Mouse (Mus musculus) ovary, adult 10 weeks (tissue): ENCODE results near the gene Rnf34. TPM values are rescaled to one million over a fixed set of nuclear protein-coding genes. Genes with fewer than 3 reads are reported as not detected.

ENCODE experiments used
- polyA plus RNA-seq: library from polyadenylated mRNA; stranded (reverse); fragments of 350-450 nt; fragmentation: Illumina TruSeq; extraction: RNeasy Lipid Tissue Mini Kit (QIAGEN cat#74804); gene quantifications from one replicate; pipeline ENCODE4 v1.2.3, GENCODE M21; 2014

Gene Rnf34
- polyA plus RNA-seq, result 22.6 TPM

DNA sequence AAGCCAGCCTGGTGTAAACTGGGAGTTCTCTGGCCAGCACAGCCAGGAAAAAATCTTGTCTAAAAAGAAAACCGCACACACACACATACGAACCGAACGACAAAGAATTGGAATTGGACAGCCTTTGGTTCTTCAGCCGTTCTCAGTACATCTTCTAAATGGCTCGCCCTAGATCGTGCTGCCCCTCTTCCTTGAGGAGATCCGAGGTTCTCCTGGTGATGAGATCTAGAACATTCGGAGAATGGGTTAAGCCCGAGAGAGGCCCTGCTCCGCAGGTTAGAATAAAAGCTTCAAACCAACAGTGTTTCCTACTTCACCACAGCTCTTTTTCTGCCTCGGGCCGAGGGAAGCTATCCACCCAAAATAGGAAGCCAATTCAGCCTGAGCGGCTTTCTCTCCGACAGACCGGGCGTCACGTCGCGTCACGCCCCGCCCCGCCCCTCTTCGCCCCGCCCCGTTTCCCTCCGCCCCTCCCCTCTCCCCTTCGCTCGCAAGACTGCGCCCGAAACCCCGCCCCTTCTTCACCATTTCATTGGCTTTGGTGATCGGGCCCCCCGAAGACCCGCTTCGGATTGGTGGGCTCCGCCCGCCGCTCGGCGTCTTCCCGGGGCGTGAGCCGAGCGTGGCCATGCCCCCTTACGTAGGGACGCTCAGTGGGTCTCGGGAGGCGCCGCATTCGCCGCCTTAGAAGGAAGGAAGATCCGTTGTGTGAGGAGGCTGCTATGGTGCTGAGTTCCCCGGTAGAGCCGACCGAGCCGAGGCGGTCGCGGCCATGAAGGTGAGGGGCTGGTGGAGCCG, at the start of gene Rnf34:
Rnf34 (plus strand) TSS at position 528 of the 798 bp plus-strand sequence.

DNA sequence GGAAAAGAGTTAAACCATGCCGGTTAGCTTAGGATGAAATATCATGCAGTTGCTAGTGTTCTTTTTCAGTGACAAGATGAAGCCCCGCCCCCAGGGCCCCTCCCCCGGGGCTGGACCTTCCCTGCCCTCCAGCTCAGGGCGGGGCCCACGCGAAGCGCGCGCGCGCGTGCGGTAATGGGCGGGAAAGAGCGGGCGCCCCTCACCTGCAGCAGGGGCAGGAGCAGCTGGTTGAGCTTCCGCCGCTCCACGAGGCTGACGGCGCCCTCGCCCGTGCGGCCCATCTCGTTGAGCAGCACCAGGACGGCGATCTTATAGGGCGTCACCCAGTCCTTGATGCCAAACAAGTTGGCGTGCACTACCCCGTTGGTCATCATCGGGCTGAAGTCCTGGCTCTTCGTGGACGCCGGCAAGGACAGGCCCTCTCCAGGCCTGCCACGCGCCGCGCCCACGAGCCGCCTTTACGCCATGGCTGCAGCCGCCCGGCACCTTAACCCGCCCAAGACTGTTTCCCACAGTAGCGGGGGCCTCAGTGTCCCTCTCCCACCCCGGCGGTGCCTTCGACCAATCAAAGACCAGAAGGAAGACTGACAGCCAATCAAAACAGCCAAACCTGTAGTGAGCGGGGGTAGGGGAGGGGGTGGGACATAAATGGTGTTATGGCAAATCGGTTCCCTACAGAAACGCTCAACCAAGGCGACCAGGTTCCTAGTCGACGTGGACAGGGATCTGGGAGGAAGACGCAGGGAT, 28.9 kb upstream of the Rnf34 start, which contains the start of gene Anapc5:
Anapc5 (minus strand) TSS at position 563 of the 747 bp plus-strand sequence.

Other genes starting within 250 kb of the Rnf34 start
- gene Ift81, start 235.5 kb upstream of the Rnf34 start, polyA plus RNA-seq, result 72.1 TPM
- 6.9 TPM for gene P2rx7, start 206.1 kb upstream of the Rnf34 start, polyA plus RNA-seq
- 9.6 TPM for gene P2rx4, start 142.5 kb upstream of the Rnf34 start, polyA plus RNA-seq
- gene Camkk2, start 70.6 kb upstream of the Rnf34 start, polyA plus RNA-seq, result 17.6 TPM
- 301 TPM for gene Anapc5, start 28.7 kb upstream of the Rnf34 start, polyA plus RNA-seq
- 34.4 TPM for gene Kdm2b, start 139.8 kb downstream of the Rnf34 start, polyA plus RNA-seq
- 1.2 TPM for gene Orai1, start 165.0 kb downstream of the Rnf34 start, polyA plus RNA-seq
- not detected for gene Morn3, start 197.0 kb downstream of the Rnf34 start, polyA plus RNA-seq
- gene Tmem120b, start 218.4 kb downstream of the Rnf34 start, polyA plus RNA-seq, result 2.9 TPM